Mouse (Mus musculus) midbrain, embryonic 12.5 days (tissue): Measurements from ENCODE around the gene Crabp2. TPM values are rescaled to one million over a fixed set of nuclear protein-coding genes. Genes with fewer than 3 reads are reported as not detected.

Experiments
- ATAC-seq: fragments of 200-750 bp; cut with Nextera tagmentation; 2 replicates; pipeline ENCODE4 v1.8.0; 2017; ENCODE audit warnings: low read depth, moderate TSS enrichment, moderate library complexity; ENCODE audit not compliant: low FRiP score
- H3K27ac ChIP-seq: fragments of 300-500 bp; sonication (generic); replicated peaks from 2 replicates; pipeline ENCODE4 v1.5.1; 2016; ENCODE audit warnings: mild to moderate bottlenecking
- H3K27me3 ChIP-seq: fragments of 300-500 bp; sonication (generic); 2 replicates; pipeline ENCODE4 v1.6.1; 2016; ENCODE audit warnings: mild to moderate bottlenecking
- H3K36me3 ChIP-seq: fragments of 300-500 bp; sonication (generic); 2 replicates; pipeline ENCODE4 v1.6.1; 2016
- H3K4me1 ChIP-seq: fragments of 300-500 bp; sonication (generic); 2 replicates; pipeline ENCODE4 v1.6.1; 2016
- H3K4me2 ChIP-seq: fragments of 300-500 bp; sonication (generic); replicated peaks from 2 replicates; pipeline ENCODE4 v1.6.1; 2016; ENCODE audit warnings: mild to moderate bottlenecking, moderate library complexity
- H3K4me3 ChIP-seq: fragments of 300-500 bp; sonication (generic); 2 replicates; pipeline ENCODE4 v1.5.1; 2016; ENCODE audit warnings: mild to moderate bottlenecking
- H3K9ac ChIP-seq: fragments of 300-500 bp; sonication (generic); replicated peaks from 2 replicates; pipeline ENCODE4 v1.6.1; 2016; ENCODE audit warnings: mild to moderate bottlenecking, moderate library complexity
- H3K9me3 ChIP-seq: fragments of 300-500 bp; sonication (generic); 2 replicates; pipeline ENCODE4 v1.6.1; 2016; ENCODE audit warnings: mild to moderate bottlenecking
- WGBS: fragments of 180-500 bp; shearing (Covaris S2); methylation state at CpG from one replicate; pipeline ENCODE4 v1.1.7; 2016; 5-methylcytosine and 5-hydroxymethylcytosine counted together
- polyA plus RNA-seq: library from polyadenylated mRNA; unstranded; fragments of >200 nt; fragmentation: Nextera tagmentation; extraction: Ambion mirVana; gene quantifications from 2 replicates; pipeline ENCODE4 v1.2.1, GENCODE M21; 2016

Crabp2 gene
- polyA plus RNA-seq, 1 experiment from 2014 or later = 335 TPM

DNA sequence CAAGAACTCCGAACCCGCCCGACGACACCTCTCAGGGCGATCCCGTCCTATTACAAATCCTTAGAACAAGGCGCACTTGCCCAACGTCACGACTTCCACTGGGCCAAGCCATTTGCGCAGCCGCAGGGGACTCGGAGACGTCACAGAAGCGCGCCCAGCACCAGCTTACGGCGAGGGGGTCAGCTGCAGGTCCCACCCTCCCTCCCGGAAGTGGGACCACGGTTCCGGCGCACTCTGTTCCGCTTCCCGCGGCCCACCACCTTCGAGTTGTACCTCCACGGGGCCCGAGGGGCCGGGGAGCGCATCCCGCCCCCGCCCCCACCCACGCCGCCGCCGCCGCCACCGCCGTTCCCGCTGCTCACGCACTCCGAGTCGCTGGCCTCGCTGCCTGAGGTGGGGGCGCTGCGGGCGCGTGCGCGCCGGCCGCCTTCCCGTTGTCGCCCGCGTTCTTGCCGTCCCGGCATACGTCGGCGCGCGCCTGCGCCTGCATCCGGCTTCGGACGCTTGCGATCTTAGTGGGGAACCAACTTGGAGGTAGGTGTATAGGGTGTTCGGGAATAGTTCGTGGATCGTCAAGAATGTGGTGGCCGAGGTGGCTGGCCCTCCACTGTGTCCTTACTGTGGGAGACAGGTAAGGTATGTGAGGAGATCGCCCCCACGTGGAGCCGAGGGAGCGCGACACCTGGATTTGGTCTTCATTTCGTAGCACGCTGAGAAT lies 18.2 kb upstream of the Crabp2 start, which contains the start of the genes Isg20l2 and Rrnad1:
Gene Isg20l2 (plus strand): TSS at position 237 of the 718 bp plus-strand sequence.
Gene Rrnad1 (minus strand): TSS at position 640 of the 718 bp plus-strand sequence.
- H3K27me3 ChIP-seq = no peaks in the 10 kb centered on the region
- peak within 1 kb of the TSS; percentile 84 for H3K4me2 ChIP-seq
- H3K4me1 ChIP-seq = peaks cover 36% of the 10 kb centered on the region
- H3K9ac ChIP-seq = peak within 1 kb of the TSS; percentile 91
- under 1% methylated on average over 58 of the region's 78 CpGs for WGBS
- peak within 1 kb of the TSS; percentile 99 for H3K4me3 ChIP-seq
- H3K27ac ChIP-seq = peak within 1 kb of the TSS; percentile 87
- peak; percentile 97 for ATAC-seq
- H3K36me3 ChIP-seq = peaks cover 53% of the 10 kb centered on the region
- no peaks in the 10 kb centered on the region for H3K9me3 ChIP-seq

DNA sequence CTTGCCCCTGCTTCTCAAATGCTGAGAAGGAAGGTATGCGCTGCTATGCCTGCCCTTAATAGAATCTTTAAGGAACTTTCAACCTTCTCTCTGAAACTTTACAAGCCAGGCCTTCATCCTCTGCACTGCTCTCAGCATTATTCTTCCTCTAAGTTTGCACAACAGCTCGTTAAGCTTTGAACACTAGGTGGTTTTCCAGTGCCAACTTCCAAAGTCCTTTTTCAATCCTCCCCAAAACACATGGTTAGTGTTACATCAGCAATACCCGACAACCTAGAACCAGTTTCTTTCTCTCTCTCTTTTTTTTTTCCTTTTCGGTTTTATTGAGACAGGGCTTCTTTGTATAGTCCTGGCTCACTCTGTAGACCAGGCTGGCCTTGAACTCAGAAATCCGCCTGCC lies 14.4 kb upstream of the Crabp2 start:
- no peak overlapping the region for H3K27ac ChIP-seq
- peaks cover 56% of the 10 kb centered on the region for H3K36me3 ChIP-seq
- ATAC-seq = no peak
- H3K9me3 ChIP-seq = no peaks in the 10 kb centered on the region
- H3K4me3 ChIP-seq = no peak overlapping the region
- no peaks in the 10 kb centered on the region for H3K27me3 ChIP-seq
- WGBS = 92% methylated on average over 5 of the region's 5 CpGs
- no peak overlapping the region for H3K4me2 ChIP-seq
- H3K9ac ChIP-seq = no peak overlapping the region
- peaks cover 39% of the 10 kb centered on the region for H3K4me1 ChIP-seq

DNA sequence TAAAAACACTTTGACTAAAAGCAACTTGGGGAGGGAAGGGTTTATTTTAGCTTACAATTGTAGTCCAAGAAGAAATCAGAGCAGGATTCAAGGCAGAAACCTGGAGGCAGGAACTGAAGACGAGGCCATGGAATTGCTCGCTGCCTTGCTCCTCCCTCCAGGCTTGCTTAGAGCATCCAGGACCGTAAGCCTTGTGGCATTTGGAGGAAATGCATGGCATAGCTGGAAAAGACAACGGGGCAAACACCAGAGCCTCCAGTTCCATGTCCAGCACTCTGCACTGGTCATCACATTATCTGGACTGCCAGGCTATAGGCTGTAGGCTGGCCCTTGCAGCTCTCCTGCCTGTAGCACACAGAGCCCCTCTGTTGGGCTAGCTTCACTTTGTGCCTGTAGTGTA lies 14.0 kb upstream of the Crabp2 start:
- no peak overlapping the region; the same call in 1 of the 2 replicates for H3K4me2 ChIP-seq
- H3K36me3 ChIP-seq = peaks cover 60% of the 10 kb centered on the region
- H3K9ac ChIP-seq = no peak overlapping the region
- no peaks in the 10 kb centered on the region for H3K9me3 ChIP-seq
- ATAC-seq = no peak
- H3K27me3 ChIP-seq = no peaks in the 10 kb centered on the region
- H3K4me1 ChIP-seq = peaks cover 34% of the 10 kb centered on the region
- H3K27ac ChIP-seq = 0 out of 2 replicates have a peak overlapping the region, but pooled peaks have one; percentile 2
- no peak overlapping the region for H3K4me3 ChIP-seq
- 71% methylated on average over 4 of the region's 4 CpGs for WGBS

DNA sequence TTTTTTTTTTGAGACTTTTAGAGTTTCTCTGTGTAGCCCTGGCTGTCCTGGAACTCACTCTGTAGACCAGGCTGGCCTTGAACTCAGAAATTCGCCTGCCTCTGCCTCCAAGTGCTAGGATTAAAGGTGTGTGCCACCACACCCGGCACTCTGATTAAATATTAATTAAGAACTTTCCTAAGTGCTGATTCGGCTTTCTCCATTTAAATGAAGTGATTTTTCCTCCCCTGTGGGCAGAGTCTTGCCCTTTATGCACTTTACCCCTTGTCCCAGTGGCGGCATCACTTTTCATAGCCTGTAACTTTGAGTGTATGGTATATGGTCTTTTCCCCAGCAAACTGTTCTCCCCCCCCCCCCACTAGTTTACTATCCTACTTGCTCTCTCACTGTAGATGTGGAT lies 13.3 kb upstream of the Crabp2 start:
- Histone ChIP-seq H3K27ac (no peak overlapping the region), H3K9me3 (no peaks in the 10 kb centered on the region), H3K9ac (no peak overlapping the region), H3K4me1 (peaks cover 33% of the 10 kb centered on the region), H3K4me2 (no peak overlapping the region), H3K36me3 (peaks cover 67% of the 10 kb centered on the region), H3K27me3 (no peaks in the 10 kb centered on the region), H3K4me3 (no peak overlapping the region)
- WGBS = 83% methylated on average over 4 of the region's 4 CpGs
- ATAC-seq = no peak

DNA sequence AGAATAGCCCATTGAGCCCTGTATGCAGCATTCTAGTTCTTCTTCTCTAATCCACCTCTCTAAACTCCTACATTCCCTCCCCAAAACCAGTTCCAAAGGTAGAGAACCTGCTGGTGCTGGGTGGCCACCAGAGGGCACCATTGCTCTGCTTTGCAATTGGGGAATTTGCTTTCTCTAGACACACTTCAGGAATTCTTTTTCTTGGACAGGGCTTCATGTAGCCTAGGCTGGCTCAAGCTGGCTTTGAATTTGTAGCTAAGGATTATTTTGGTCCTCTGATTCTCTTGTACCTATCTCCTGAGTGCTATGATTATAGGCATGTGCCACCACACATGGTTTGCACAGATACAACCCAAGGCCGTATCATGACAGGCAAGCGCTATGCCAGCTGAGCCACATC lies 12.7 kb upstream of the Crabp2 start:
- Histone ChIP-seq H3K9me3 (no peaks in the 10 kb centered on the region), H3K27ac (no peak overlapping the region), H3K4me3 (no peak overlapping the region), H3K4me1 (peaks cover 32% of the 10 kb centered on the region), H3K4me2 (no peak overlapping the region), H3K9ac (no peak overlapping the region), H3K36me3 (peaks cover 72% of the 10 kb centered on the region), H3K27me3 (no peaks in the 10 kb centered on the region)
- WGBS = 93% methylated on average over 2 of the region's 2 CpGs
- peak; percentile 62; the same call in 1 of the 2 replicates for ATAC-seq

DNA sequence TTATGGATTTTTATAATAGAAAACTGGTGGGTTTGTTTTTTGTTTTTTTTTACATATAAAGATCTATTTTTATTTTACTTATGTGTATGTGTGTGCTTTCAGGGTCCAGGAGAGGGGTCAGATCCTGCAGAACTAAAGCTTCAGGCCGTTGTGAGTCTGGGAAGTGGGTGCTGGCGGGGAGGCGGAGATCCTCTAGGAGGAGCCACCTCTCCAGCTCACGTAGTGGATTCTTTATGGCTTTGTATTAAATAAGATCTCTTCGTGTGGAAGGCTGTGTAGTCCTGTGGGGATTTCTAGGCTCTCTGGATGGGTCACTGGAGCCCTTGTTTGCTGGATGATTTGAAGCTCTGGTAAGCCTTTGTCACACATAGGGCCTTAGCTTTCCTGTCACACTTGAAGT lies 7.9 kb upstream of the Crabp2 start:
- Histone ChIP-seq H3K27ac (no peak overlapping the region), H3K4me2 (no peak overlapping the region), H3K4me3 (no peak overlapping the region), H3K9me3 (no peaks in the 10 kb centered on the region), H3K4me1 (peaks cover 20% of the 10 kb centered on the region), H3K36me3 (peaks cover 64% of the 10 kb centered on the region), H3K27me3 (no peaks in the 10 kb centered on the region), H3K9ac (no peak overlapping the region)
- ATAC-seq = no peak
- 64% methylated on average over 5 of the region's 5 CpGs for WGBS

DNA sequence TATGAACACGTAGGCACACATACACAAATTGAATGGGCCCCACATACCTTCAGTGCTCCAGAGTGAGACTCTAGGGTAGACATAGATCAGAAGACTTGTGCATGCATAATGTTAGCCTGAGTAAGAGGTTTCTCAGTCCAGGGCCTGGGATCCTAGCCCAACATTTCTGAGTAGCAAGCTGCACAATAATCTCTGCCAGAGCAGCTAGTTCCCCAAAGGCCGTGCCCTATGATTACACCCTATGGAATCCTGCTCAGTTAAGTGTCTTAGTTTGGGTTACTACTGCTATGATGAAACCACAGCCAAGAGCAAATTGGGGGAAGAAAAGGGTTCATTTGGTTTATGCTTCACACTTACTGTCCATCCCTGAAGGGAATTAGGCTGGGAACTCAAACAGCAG lies 6.0 kb upstream of the Crabp2 start:
- Histone ChIP-seq H3K4me2 (no peak overlapping the region), H3K27ac (no peak overlapping the region), H3K36me3 (peaks cover 54% of the 10 kb centered on the region), H3K9me3 (no peaks in the 10 kb centered on the region), H3K4me3 (no peak overlapping the region), H3K4me1 (peaks cover 32% of the 10 kb centered on the region), H3K9ac (no peak overlapping the region), H3K27me3 (no peaks in the 10 kb centered on the region)
- 93% methylated on average over 2 of the region's 2 CpGs for WGBS
- no peak for ATAC-seq

DNA sequence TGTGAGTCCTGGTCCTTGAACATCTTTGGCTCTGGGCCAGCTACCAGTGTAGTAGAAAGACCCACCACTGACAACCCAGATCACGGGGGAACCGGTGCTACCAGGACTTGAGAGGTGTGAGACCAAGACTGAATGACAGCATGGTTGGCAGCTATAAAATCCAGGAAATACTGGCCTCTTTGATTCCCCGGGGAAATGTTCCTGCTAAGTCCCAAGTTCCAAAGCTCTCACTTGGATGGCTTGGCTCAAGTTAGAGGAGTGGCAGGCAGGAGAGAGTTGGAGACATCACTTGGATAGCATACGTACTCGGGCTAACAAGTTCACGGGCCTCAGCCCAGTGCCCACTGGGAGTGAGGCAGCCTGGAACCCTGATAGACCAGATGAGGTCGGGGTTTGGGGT lies 4.9 kb upstream of the Crabp2 start:
- Histone ChIP-seq H3K4me1 (peaks cover 44% of the 10 kb centered on the region), H3K9ac (no peak overlapping the region), H3K36me3 (peaks cover 43% of the 10 kb centered on the region), H3K27me3 (no peaks in the 10 kb centered on the region), H3K4me3 (no peak overlapping the region), H3K9me3 (no peaks in the 10 kb centered on the region), H3K4me2 (no peak overlapping the region), H3K27ac (no peak overlapping the region)
- no peak for ATAC-seq
- WGBS = 88% methylated on average over 7 of the region's 7 CpGs

DNA sequence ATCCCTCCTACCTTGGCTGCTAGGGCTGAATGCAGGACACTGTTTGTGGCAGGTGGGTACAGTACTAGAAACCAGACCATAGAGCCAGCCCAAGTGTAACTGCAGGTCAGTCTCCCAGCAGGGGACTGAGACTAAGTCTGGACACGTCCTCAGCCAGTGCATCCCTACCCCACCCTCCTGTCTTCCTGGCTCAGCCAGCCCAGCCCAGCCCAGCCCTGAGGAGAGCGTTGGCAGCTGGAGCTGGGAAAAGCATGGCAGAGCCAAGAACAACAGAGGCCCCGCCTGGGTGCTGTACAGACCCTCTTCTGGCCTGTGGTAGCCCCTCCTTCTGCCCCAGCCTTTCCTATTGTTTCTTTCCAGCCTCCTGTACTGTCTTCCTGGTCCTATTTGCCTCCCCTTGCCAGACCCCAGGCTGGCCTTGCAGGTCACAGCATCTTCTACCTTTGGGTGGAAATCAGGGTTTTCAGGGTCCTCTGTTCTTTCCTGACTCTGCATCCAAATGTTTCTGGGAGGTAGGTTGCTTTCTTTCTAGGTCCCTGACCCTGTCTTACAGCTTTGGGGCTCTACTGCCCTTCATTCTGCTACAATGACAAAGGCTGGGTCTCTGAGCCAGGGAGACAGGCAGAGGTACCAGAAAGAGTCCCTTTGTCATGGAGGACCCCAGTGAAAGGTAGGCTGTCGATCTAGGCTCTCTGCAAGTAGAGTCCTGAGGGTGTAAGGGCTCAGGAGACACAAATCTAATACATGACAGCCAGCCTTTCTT lies 3.4 kb upstream of the Crabp2 start:
- no peak for ATAC-seq
- 8% methylated on average over 4 of the region's 4 CpGs for WGBS
- no peak overlapping the region for H3K4me2 ChIP-seq
- peak overlapping the region; percentile 83 for H3K27ac ChIP-seq
- no peak overlapping the region for H3K9ac ChIP-seq
- no peaks in the 10 kb centered on the region for H3K9me3 ChIP-seq
- H3K4me3 ChIP-seq = no peak overlapping the region
- peaks cover 28% of the 10 kb centered on the region for H3K36me3 ChIP-seq
- H3K27me3 ChIP-seq = no peaks in the 10 kb centered on the region; the same call in 1 of the 2 replicates
- peaks cover 58% of the 10 kb centered on the region for H3K4me1 ChIP-seq

DNA sequence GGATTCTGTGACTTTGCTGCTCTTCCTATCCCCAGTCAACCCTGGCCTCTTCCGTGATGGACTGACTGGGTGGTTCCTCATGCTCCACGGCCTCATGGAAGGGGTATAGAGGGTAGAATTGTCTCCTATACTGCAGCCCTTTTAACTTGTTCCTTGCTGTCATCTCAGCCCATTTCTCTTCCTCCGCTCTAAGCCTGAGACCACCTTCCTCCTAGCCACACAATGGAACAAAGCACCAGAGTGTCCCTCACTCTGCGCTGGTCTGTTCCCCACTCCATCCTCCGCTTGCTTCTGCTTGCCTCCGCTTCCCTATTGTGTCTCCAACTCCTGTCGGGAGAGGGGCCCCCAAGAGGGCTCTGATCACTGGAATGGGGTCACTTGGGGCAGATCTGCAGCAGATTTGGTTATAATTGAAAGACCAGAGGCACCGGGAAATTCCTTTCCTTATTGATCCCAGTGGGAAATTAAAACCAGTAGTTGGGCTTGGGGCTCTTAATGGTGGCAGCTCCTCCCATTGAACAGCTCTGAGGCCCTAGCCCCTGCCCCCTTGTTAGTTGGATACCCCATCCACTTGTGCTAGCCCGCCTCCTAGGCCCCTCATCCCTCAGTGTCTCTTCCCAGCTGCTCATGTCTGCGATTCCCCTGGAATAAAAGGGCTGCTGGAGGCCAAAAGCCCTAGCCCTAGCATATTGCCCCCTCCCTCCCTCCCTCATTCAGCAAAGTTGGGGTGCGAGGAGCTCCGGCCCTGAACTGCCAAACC lies 2.5 kb upstream of the Crabp2 start:
- 0 out of 2 replicates have a peak overlapping the region, but pooled peaks have one; percentile 31 for H3K9ac ChIP-seq

DNA sequence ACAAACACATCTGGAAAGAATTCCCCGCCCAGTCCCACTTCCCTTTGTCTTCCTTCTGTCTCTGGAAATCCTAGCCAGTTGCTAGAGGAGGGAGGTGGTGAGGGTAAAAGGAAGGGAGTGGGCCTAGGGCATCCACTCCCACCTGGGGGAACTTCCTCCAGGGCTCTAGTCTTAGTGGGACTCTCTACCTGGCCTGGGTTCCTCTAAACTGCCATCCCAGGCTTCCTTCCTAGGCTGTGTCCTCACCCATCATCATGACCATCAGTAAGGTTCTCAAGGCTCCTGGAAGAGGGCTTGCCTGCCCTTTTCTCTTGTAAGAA lies 2.0 kb upstream of the Crabp2 start:
- WGBS = 15% methylated on average over 1 of the region's 1 CpGs
- Histone ChIP-seq H3K27me3 (no peaks in the 10 kb centered on the region; the same call in 1 of the 2 replicates), H3K4me2 (peak overlapping the region; percentile 67; the same call in 1 of the 2 replicates), H3K9ac (peak overlapping the region; percentile 31; the same call in 1 of the 2 replicates), H3K4me3 (no peak overlapping the region), H3K27ac (peak overlapping the region; percentile 83), H3K36me3 (peaks cover 15% of the 10 kb centered on the region), H3K4me1 (peaks cover 71% of the 10 kb centered on the region), H3K9me3 (no peaks in the 10 kb centered on the region)
- ATAC-seq = no peak

More for the DNA sequence above, 2.5 kb upstream of the Crabp2 start:
- Histone ChIP-seq H3K9me3 (no peaks in the 10 kb centered on the region), H3K27me3 (no peaks in the 10 kb centered on the region; the same call in 1 of the 2 replicates), H3K4me2 (peak overlapping the region; percentile 67), H3K27ac (peak overlapping the region; percentile 83), H3K4me3 (no peak overlapping the region), H3K4me1 (peaks cover 66% of the 10 kb centered on the region), H3K36me3 (peaks cover 20% of the 10 kb centered on the region)
- peak; percentile 24; the same call in 1 of the 2 replicates for ATAC-seq
- WGBS = 7% methylated on average over 12 of the region's 12 CpGs
